Mouse (Mus musculus) heart, embryonic 14.5 days (tissue): Measurements from ENCODE around the gene Mnt. TPM values are rescaled to one million over a fixed set of nuclear protein-coding genes. Genes with fewer than 3 reads are reported as not detected.

ENCODE experiments used
- ATAC-seq: fragments of 200-750 bp; cut with Nextera tagmentation; 2 replicates; pipeline ENCODE4 v1.8.0; 2017; ENCODE audit warnings: low read depth, moderate TSS enrichment; ENCODE audit not compliant: insufficient number of reproducible peaks, insufficient read depth, low FRiP score
- H3K27ac ChIP-seq, 2 experiments: fragments of 200-500 bp in 1 of 2; fragments of 300-500 bp in 1 of 2; sonication (generic) in 1 of 2; replicated peaks in 1 of 2; 2 replicates each; pipeline ENCODE4 v1.5.1; 2012 to 2014; ENCODE audit warnings: low read depth in 2 of 2, low read length in 2 of 2, control low read depth in 1 of 2, mild to moderate bottlenecking in 1 of 2, mixed read lengths in 1 of 2; ENCODE audit not compliant: control insufficient read depth in 1 of 2, insufficient read depth in 1 of 2
- H3K27me3 ChIP-seq: fragments of 300-500 bp; sonication (generic); 2 replicates; pipeline ENCODE4 v1.6.1; 2014; ENCODE audit warnings: mild to moderate bottlenecking, low read length, control low read depth; ENCODE audit not compliant: control insufficient read depth, insufficient read depth
- H3K36me3 ChIP-seq: fragments of 300-500 bp; sonication (generic); 2 replicates; pipeline ENCODE4 v1.6.1; 2014; ENCODE audit warnings: mild to moderate bottlenecking, control low read depth, low read length, mixed read lengths; ENCODE audit not compliant: control insufficient read depth, insufficient read depth
- H3K4me1 ChIP-seq, 2 experiments: fragments of 200-500 bp in 1 of 2; fragments of 300-500 bp in 1 of 2; sonication (generic) in 1 of 2; 2 replicates each; pipeline ENCODE4 v1.6.1; 2012 to 2014; ENCODE audit warnings: low read length in 2 of 2, control low read depth in 1 of 2, mixed read lengths in 1 of 2; ENCODE audit not compliant: control insufficient read depth in 2 of 2, insufficient read depth in 2 of 2
- H3K4me2 ChIP-seq: fragments of 300-500 bp; sonication (generic); 2 replicates; pipeline ENCODE4 v1.6.1; 2014; ENCODE audit warnings: mild to moderate bottlenecking, low read length
- H3K4me3 ChIP-seq, 2 experiments: fragments of 200-500 bp in 1 of 2; fragments of 300-500 bp in 1 of 2; sonication (generic) in 1 of 2; 2 replicates each; pipeline ENCODE4 v1.5.1; 2012 to 2014; ENCODE audit warnings: low read length in 2 of 2, mild to moderate bottlenecking in 2 of 2, control low read depth in 1 of 2, low read depth in 1 of 2, moderate library complexity in 1 of 2; ENCODE audit not compliant: control insufficient read depth in 1 of 2, insufficient read depth in 1 of 2
- H3K9ac ChIP-seq: fragments of 300-500 bp; sonication (generic); 2 replicates; pipeline ENCODE4 v1.6.1; 2014; ENCODE audit warnings: mild to moderate bottlenecking, low read length
- H3K9me3 ChIP-seq: fragments of 300-500 bp; sonication (generic); 2 replicates; pipeline ENCODE4 v1.6.1; 2016; ENCODE audit warnings: low read length, control low read depth; ENCODE audit not compliant: control insufficient read depth
- WGBS: fragments of 180-500 bp; shearing (Covaris S2); extraction: QIAGEN DNeasy Blood & Tissue Kit; methylation state at CpG from one replicate; pipeline ENCODE4 v1.1.7; 2014; 5-methylcytosine and 5-hydroxymethylcytosine counted together
- polyA plus RNA-seq: library from polyadenylated mRNA; unstranded; fragments of >200 nt; fragmentation: Nextera tagmentation; extraction: Ambion mirVana; gene quantifications from 2 replicates; pipeline ENCODE4 v1.2.1, GENCODE M21; 2014

Gene Mnt
- polyA plus RNA-seq, 1 experiment from 2014 or later, result 3.7 TPM

- no peak overlapping the region for H3K4me2 ChIP-seq
- WGBS, result 74% methylated on average over 7 of the region's 7 CpGs
- peaks cover 7 to 12% of the 10 kb centered on the region in 2 experiments for H3K4me1 ChIP-seq
- H3K27ac ChIP-seq, result no peak overlapping the region
- no peaks in the 10 kb centered on the region for H3K27me3 ChIP-seq
- H3K4me3 ChIP-seq, result no peak overlapping the region
- no peak for ATAC-seq
- H3K9ac ChIP-seq, result no peak overlapping the region
- H3K36me3 ChIP-seq, result peaks cover 15% of the 10 kb centered on the region; the same call in 1 of the 2 replicates
- no peaks in the 10 kb centered on the region for H3K9me3 ChIP-seq
These were observed 2.8 kb upstream of the Mnt start for GRCm38 (mm10) chr11:74827791-74828403.

- ATAC-seq, result no peak
- no peak overlapping the region for H3K9ac ChIP-seq
- H3K27me3 ChIP-seq, result no peaks in the 10 kb centered on the region
- no peaks in the 10 kb centered on the region for H3K9me3 ChIP-seq
- H3K36me3 ChIP-seq, result peaks cover 10% of the 10 kb centered on the region; the same call in 1 of the 2 replicates
- H3K4me3 ChIP-seq, result no peak overlapping the region
- H3K4me2 ChIP-seq, result peak overlapping the region; percentile 79
- no peak overlapping the region for H3K27ac ChIP-seq
- WGBS, result 30% methylated on average over 2 of the region's 2 CpGs
- H3K4me1 ChIP-seq, result peaks cover 9 to 17% of the 10 kb centered on the region in 2 experiments
These were observed 2.3 kb upstream of the Mnt start for GRCm38 (mm10) chr11:74828404-74828931.

DNA sequence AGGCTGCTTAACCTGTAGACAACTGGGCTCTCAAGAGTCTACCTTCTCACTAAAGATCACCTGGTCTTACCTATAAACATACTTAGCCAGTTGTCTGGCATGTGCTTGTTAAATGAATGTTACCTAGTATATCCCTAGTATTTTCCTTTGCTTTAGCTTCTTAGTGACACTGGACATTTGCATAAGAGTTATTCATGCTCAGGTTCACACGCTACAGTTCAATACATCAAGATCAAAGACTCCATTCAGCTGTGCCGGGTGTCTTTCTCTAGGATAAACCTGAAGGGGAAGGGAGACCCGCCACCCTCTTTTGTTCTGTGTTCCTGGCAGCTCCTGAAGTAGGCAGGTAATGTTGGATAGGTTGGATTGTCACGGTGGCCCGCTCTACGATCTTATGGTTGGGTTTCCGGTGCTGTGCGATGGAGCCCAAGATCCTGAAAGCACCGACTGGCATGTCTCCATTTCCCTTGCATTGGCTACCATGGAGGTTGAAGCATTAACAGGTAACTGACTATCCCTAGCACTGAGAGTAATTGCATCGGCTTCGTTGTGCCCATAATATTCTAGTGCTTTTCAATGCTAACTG is 1.7 kb upstream of the Mnt start:
- H3K9ac ChIP-seq, result peak overlapping the region; percentile 92
- no peaks in the 10 kb centered on the region for H3K9me3 ChIP-seq
- 0 out of 2 replicates have a peak, but pooled peaks cover 6% of the 10 kb centered on the region for H3K36me3 ChIP-seq
- no peaks in the 10 kb centered on the region for H3K27me3 ChIP-seq
- H3K4me1 ChIP-seq, result peaks cover 15 to 23% of the 10 kb centered on the region in 2 experiments
- H3K4me2 ChIP-seq, result peak overlapping the region; percentile 79
- H3K4me3 ChIP-seq, result peak overlapping the region in 1 of 2 experiments; percentile 92; a peak in 3 of 4 replicates
- 14% methylated on average over 11 of the region's 11 CpGs for WGBS
- ATAC-seq, result no peak
- H3K27ac ChIP-seq, result peak overlapping the region in 1 of 2 experiments; percentile 96; a peak in 1 of 4 replicates

- peak overlapping the region; percentile 88 to 96 for H3K27ac ChIP-seq
- peak overlapping the region; percentile 92 for H3K9ac ChIP-seq
- peak overlapping the region; percentile 79 for H3K4me2 ChIP-seq
- H3K27me3 ChIP-seq, result no peaks in the 10 kb centered on the region
- no peaks in the 10 kb centered on the region for H3K9me3 ChIP-seq
- peaks cover 21 to 30% of the 10 kb centered on the region in 2 experiments for H3K4me1 ChIP-seq
- peak overlapping the region; percentile 53 to 92 for H3K4me3 ChIP-seq
- WGBS, result under 1% methylated on average over 20 of the region's 20 CpGs
- no peaks in the 10 kb centered on the region for H3K36me3 ChIP-seq
- ATAC-seq, result peak; percentile 22
These were observed 908 bp upstream of the Mnt start for GRCm38 (mm10) chr11:74829812-74830211.

- H3K4me3 ChIP-seq, result peak overlapping the region; percentile 81 to 92
- H3K27me3 ChIP-seq, result no peaks in the 10 kb centered on the region
- ATAC-seq, result 0 out of 2 replicates have a peak, but pooled peaks have one; percentile 4
- H3K27ac ChIP-seq, result peak overlapping the region; percentile 95 to 96
- H3K36me3 ChIP-seq, result no peaks in the 10 kb centered on the region
- peaks cover 23 to 32% of the 10 kb centered on the region in 2 experiments for H3K4me1 ChIP-seq
- WGBS, result under 1% methylated on average over 35 of the region's 35 CpGs
- H3K9me3 ChIP-seq, result no peaks in the 10 kb centered on the region
- H3K9ac ChIP-seq, result peak overlapping the region; percentile 92
- H3K4me2 ChIP-seq, result peak overlapping the region; percentile 79
These were observed 478 bp downstream of the Mnt start for GRCm38 (mm10) chr11:74831191-74831605.

DNA sequence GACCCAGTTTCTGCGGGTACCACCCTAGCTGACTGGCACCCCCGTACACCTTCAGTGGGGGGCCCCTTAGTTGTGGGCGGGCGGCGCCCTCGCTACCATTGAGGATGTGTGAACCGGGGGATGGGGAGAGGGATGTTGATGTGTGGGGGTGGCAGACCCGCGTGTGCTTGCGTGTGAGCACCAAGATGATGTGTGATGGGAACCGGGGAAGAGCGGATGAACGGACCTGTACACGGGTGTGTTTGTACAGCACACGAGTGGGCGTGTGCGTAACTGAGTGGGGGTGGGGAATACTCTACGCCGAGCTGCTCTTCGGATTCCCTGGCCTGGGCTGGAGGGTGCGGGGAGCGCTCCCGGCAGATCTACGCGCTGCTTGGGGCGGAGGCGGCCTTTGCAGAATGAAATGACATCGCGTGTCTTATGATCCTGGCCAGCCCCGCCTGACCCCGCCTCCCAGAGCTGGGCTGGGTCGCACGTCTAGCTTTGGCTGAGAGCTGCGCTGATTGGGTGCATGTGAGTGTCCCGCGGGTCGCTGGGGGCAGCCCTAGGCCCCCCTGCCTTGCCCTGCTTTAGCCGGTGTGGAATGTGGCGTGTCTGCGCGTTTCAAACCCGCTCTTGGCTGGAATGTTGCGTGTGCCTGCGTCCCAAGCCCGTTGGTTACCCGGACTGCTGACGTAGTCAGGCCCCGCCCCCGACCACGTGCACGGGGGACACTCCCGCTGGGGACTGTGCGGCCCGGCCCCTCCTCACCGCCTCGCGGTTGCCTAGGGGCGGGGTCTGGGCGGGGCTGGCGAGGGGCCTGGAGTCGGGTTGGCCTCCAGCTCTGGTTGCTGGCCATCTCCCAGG is 1.1 kb downstream of the Mnt start:
- peaks cover 23 to 33% of the 10 kb centered on the region in 2 experiments for H3K4me1 ChIP-seq
- ATAC-seq, result peak; percentile 81
- WGBS, result under 1% methylated on average over 61 of the region's 61 CpGs

DNA sequence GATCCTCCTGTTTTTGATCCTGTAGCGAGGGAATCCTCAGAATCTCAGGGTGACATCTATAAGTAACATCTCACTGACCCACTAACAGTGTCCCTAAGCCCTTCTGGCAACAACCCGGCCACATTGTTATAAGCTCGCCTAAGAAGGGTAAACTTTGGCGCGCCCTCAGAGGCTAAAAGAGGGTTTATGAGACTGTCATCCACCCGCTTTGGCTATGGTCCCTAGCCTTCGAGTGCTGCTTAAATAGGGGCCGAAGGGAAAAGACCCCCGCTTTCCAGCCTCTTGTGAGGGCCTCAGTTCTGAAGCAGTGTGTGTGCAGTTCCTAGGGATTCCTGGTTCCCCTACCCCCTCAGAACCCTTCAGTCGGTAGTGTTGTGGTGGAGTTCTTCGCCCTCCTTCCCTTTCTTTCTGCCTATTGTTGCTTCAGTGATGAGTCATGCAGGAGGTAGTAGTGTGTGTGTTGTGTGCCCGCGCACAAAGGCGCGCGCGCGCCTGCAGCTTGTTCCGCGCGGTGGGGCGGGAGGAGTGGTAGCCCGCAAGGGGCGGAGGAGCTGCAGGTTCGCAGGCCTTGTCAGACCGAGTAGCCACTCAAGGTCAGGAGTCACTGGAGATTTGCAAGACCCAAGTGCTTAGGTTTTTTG is 1.9 kb downstream of the Mnt start:
- under 1% methylated on average over 26 of the region's 26 CpGs for WGBS
- Histone ChIP-seq H3K4me1 (peaks cover 28 to 41% of the 10 kb centered on the region in 2 experiments), H3K9ac (peak overlapping the region; percentile 74), H3K27ac (peak overlapping the region; percentile 96 to 99), H3K27me3 (no peaks in the 10 kb centered on the region), H3K4me3 (peak overlapping the region; percentile 50 to 92), H3K4me2 (peak overlapping the region; percentile 79), H3K36me3 (peaks cover 4% of the 10 kb centered on the region; the same call in 1 of the 2 replicates), H3K9me3 (no peaks in the 10 kb centered on the region)
- no peak for ATAC-seq

More for the DNA sequence above, 1.1 kb downstream of the Mnt start:
- Histone ChIP-seq H3K27me3 (no peaks in the 10 kb centered on the region), H3K4me2 (peak overlapping the region; percentile 79), H3K9ac (peak overlapping the region; percentile 92), H3K36me3 (no peaks in the 10 kb centered on the region), H3K27ac (peak overlapping the region; percentile 96 to 99), H3K4me3 (peak overlapping the region; percentile 81 to 92), H3K9me3 (no peaks in the 10 kb centered on the region)
